Mouse (Mus musculus): Measurements from ENCODE around the gene Tspan1. TPM values are rescaled to one million over a fixed set of nuclear protein-coding genes. Genes with fewer than 3 reads are reported as not detected.

Gene Tspan1
- not detected for polyA plus RNA-seq (2015; fragmentation: Illumina TruSeq; extraction: RNeasy Lipid Tissue Mini Kit (QIAGEN cat#74804); ENCODE audit: low read depth, low replicate concordance)

GRCm38 (mm10) chr4:116167404-116167803 is at the start of gene Tspan1:
TSS of gene Tspan1 (minus strand) at chr4:116167601.

DNA sequence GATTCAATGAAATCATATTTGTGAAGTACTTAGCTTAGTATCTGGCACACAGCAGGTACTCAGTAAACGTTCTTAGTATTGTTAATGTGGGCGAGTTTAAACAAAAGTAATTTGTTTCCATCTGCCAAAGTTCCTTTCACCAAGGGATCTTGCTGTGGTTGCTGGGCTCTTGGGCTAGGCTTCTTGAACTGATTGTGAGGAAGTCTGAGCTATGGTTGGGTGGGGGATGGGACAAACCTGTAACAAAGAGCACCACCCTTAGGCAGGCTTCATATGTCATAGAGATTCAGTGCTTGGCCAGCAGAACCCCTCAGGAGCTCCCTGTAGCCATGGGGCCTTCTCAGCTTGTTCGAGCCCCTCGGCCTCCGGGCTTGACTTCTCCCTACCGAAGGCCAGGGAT is 5.7 kb upstream of the Tspan1 start, which contains the start of the genes 1700042G07Rik and Gm49337:
Gene 1700042G07Rik (plus strand): TSS at position 301 of the 400 bp plus-strand sequence.
Gene Gm49337 (plus strand): TSS at position 313 of the 400 bp plus-strand sequence.

GRCm38 (mm10) chr4:116151238-116151637 is 16.2 kb downstream of the Tspan1 start, which contains the start of gene Lurap1:
TSS of gene Lurap1 (minus strand) at chr4:116151338.

GRCm38 (mm10) chr4:116123602-116124519 is 43.5 kb downstream of the Tspan1 start, which contains the start of the genes Rad54l and Pomgnt1:
TSS of gene Rad54l (minus strand) at chr4:116123690.
TSS of gene Pomgnt1 (plus strand) at chr4:116123840.

Other genes with a start within 250 kb of the Tspan1 start
- gene Dmbx1, start 227.7 kb downstream of the Tspan1 start, polyA plus RNA-seq (2015; fragmentation: Illumina TruSeq; extraction: RNeasy Lipid Tissue Mini Kit (QIAGEN cat#74804); ENCODE audit: low read depth, low replicate concordance), result 0.31 TPM
- gene Faah, start 149.7 kb downstream of the Tspan1 start, polyA plus RNA-seq (2015; fragmentation: Illumina TruSeq; extraction: RNeasy Lipid Tissue Mini Kit (QIAGEN cat#74804); ENCODE audit: low read depth, low replicate concordance), result 71.7 TPM
- 12.3 TPM for gene Nsun4, start 113.7 kb downstream of the Tspan1 start, polyA plus RNA-seq (2015; fragmentation: Illumina TruSeq; extraction: RNeasy Lipid Tissue Mini Kit (QIAGEN cat#74804); ENCODE audit: low read depth, low replicate concordance)
- 1,361 TPM for gene Uqcrh, start 92.5 kb downstream of the Tspan1 start, polyA plus RNA-seq (2015; fragmentation: Illumina TruSeq; extraction: RNeasy Lipid Tissue Mini Kit (QIAGEN cat#74804); ENCODE audit: low read depth, low replicate concordance)
- 27.0 TPM for gene Lrrc41, start 92.3 kb downstream of the Tspan1 start, polyA plus RNA-seq (2015; fragmentation: Illumina TruSeq; extraction: RNeasy Lipid Tissue Mini Kit (QIAGEN cat#74804); ENCODE audit: low read depth, low replicate concordance)
- 0.70 TPM for gene Rad54l, start 43.9 kb downstream of the Tspan1 start, polyA plus RNA-seq (2015; fragmentation: Illumina TruSeq; extraction: RNeasy Lipid Tissue Mini Kit (QIAGEN cat#74804); ENCODE audit: low read depth, low replicate concordance)
- 75.8 TPM for gene Pomgnt1, start 43.8 kb downstream of the Tspan1 start, polyA plus RNA-seq (2015; fragmentation: Illumina TruSeq; extraction: RNeasy Lipid Tissue Mini Kit (QIAGEN cat#74804); ENCODE audit: low read depth, low replicate concordance)
- gene Lurap1, start 16.3 kb downstream of the Tspan1 start, polyA plus RNA-seq (2015; fragmentation: Illumina TruSeq; extraction: RNeasy Lipid Tissue Mini Kit (QIAGEN cat#74804); ENCODE audit: low read depth, low replicate concordance), result 12.5 TPM
- not detected for gene 1700042G07Rik, start 5.8 kb upstream of the Tspan1 start, polyA plus RNA-seq (2015; fragmentation: Illumina TruSeq; extraction: RNeasy Lipid Tissue Mini Kit (QIAGEN cat#74804); ENCODE audit: low read depth, low replicate concordance)
- not detected for gene Gm49337, start 5.8 kb upstream of the Tspan1 start, polyA plus RNA-seq (2015; fragmentation: Illumina TruSeq; extraction: RNeasy Lipid Tissue Mini Kit (QIAGEN cat#74804); ENCODE audit: low read depth, low replicate concordance)
- gene Pik3r3, start 54.0 kb upstream of the Tspan1 start, polyA plus RNA-seq (2015; fragmentation: Illumina TruSeq; extraction: RNeasy Lipid Tissue Mini Kit (QIAGEN cat#74804); ENCODE audit: low read depth, low replicate concordance), result 37.6 TPM